Mouse (Mus musculus) urinary bladder, postnatal 14 days (tissue): ENCODE results near the gene Ubxn10.

ENCODE experiments used
- DNase-seq: peaks from one replicate; pipeline ENCODE4 v3.0.0; 2021; ENCODE audit warnings: low spot score

Ubxn10 gene

DNA sequence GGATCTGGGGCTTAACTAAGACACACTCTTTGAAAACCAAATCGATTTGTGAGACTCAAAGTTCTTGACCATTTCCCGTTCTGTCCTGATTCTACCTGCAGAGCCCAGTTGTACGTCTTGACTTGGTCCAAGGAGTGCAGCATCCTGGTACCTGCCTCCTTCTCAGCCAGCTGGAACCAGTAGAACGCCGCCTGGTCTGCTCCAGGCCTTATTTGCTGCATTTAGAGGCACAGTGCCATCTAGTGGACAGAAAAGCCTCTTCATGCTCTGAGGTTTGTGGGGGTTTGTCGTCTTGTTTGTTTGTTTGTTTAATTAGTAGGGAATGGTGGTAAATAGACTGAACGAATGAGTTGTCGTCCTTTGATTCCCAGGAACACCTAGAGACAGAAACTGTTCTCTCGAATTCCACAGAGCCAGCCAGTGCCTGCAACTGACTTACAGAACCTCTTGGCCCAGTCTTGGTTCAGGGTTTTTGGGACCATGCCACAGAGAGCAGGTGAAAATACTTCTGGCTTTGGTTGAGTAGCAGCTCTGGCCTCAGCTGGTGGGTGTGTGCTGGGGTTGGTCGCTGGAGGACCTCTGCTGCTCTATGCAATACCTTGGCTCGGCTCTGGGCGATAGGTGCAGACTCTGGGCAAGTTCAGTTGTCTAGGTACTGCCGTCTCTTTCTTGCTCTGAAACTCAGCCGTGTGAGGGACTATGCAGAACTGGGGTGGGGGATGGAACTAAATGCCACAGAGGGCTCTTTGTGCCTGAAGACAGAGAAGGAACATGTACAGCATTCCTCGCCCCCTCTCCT is 36.6 kb downstream of the Ubxn10 start:
- DNase-seq: peak; percentile 45

DNA sequence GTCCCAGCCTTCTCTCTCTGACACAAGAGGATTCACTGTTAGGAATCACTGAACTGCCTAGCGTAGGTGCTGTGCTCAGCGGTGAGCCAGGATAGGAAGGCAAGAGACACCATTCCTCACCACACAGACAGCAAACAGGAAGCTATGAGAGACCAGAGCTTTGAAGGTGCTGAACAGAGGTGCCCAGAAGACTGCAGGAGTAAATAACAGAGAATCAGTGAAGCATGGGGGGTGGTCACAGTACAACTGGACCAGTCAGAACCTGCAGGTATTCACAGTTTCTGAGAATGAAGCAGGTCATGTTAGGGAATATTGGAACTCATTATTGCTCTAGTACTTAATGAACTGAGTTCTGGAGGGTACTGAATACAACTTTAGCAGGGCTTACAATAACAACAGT is 38.7 kb downstream of the Ubxn10 start:
- no peak for DNase-seq

DNA sequence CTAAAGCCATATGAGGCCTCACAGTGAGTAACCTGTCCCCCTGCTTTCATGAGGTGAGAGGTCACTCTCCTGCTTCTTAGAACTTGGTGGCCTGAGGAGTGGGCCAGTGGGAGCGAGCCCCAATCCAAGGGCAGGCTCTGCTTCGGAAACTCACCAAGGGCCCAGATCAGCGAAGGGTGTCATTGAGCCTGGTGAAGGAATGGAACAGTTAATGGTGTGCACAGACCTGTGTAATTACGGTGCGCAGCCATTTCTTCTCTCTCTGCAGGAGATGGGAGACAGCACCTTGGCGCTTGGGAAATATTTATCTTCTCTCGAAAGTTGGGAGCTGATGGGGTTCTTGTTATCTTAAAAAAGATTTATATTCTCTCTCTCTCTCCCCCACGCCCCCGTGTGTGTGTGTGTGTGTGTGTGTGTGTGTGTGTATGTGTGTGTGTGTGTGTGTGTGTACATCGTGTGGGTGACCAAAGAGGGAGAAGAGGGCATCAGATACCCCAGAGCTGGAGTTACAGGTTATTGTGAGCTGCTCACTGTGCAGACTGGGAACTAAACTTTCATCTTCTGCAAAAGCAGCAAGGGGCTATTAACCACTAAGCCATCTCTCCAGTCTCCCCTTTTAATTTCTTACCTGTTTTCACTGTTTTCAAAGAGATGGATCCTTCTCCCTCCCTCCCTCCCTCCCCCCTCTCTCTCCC is 39.7 kb downstream of the Ubxn10 start:
- no peak for DNase-seq

DNA sequence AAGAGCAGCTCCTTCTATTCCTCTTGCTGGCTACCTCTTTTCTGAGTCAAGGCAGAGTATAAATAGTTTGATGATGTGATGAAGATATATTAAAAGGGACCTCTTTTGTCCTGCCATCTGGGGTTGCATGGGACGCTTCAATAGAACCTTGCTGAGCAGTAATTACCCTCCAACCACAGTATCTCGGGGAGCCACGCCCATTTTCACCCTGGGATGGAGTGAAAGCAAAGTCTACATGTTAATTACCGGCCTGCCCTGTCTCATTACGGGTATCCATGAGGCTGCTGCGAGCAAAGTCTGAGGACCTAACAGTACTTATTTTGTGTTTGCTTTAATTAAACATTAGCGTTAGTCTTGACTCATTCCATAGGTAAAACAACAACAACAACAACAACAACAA is 40.2 kb downstream of the Ubxn10 start:
- no peak for DNase-seq

DNA sequence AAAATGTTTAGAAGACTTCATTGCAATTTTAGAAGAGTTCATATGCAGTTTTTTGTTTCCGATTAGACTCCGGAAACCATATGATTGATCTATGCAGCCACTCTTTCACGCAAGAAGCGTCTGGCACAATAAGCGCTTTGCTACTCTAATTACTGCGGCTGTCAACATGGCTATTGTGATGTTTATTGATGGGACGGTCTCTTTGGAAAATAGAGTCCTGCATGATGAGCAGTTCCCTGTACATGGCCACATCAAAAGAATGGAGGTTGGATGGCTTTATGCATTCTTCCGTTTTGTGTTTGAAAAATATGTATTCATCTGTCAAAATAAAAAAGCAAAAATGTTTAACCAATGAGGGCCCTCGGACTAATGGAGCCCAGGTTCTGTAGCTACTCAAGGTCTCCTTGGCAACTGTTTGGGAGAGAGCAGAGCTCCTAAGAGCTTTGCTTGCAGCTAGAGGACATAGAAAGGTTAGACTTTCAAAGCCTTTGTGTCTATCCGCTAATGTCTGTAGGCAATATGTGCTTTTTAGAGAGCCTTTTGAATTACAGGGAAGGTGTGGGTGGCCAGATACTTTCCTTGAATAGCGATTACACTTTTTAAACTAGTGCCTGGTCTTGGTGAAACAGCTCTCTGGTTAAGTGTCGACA is 43.8 kb downstream of the Ubxn10 start:
- no peak for DNase-seq

DNA sequence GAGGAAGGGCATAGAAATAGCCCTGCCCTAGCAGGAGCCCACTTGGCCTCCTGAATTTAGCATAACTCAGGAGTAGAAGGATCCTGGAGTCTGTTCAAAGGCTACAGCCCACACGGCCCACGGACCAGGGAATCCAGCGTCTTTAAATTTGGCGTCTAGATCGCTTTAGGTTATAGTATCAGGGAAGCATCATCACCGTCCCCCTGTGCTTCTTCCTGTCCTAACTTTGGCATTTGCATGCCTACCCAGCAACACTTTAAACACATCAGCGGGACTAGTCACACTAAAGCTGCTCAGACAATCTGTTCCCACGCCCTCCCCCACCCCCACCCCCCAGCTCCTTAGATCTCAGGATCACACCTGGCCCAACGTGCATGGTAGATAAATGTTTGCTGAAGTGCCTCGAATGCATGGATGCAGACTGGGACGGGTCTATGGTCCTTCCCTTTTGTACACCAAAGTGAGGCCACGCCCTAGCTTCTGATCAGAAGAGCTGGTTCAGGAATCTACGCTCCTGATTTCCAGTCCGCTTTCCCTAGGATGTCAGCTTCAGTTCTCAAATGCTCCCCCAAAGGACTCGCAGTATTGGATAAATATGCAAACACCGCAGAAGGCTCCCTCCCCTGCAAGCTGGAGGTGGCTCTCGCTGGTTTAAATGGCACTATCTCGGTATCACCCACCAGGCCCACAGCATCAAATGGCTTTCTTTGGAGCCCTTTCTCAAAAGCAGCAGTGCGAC is 45.4 kb downstream of the Ubxn10 start:
- DNase-seq: no peak

DNA sequence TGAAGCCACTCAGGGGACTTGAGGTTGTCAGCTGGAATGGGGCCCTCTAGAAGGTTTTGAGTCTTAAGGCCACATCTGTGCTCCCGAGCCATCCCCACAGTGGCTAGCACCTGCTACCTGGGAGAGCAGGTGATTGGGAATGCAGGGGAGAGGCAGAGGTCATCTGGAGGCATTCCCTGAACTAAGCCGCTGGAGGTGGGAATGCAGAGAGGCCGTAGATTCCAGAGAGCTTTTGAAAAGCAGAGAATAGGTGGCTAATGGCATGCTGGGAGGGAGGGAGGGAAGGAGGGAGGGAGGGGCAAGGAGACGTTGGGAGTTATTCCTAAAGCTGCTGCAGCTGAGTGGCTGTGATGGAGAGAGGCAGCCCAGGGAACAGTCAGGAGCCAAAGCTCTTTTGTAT is 46.4 kb downstream of the Ubxn10 start:
- no peak for DNase-seq

DNA sequence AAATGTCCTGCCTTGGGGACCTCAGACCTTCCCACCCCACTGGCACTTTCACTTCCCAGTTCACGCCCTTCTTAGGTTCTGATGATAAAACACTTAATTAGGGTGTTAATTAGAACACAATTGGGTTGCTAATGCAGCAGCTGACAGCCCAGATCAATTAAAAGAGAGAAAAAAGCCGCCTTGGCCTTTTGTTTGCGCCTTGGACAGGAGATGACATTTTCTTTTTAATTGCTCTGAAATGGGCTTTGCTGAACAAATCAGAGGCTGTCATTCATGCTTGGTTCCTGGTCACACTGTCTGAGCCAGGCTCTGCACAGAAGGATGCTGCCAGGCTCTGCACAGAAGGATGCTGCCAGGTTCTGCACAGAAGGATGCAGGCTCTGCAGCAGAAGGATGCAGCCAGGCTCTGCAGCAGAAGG is 47.9 kb downstream of the Ubxn10 start:
- no peak for DNase-seq

DNA sequence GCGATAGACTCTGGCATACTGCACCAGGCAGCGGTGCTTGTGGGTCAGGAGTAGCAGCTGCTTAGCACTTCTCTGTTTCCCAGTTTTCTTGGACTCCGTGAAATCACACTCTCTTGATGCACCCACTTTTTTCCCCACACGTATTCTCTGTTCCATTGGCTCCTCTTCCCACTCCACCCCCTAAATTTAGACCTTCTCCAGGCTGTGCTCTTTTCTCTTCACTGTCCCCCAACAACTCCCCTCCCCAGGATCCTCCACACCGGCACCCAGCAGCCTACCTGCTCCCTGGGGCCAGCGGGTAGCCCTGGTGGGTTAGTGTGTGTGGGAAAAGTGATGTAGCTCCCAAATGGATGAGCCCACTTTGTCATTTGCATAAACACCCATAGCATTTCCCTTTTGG is 51.2 kb downstream of the Ubxn10 start:
- DNase-seq: no peak

DNA sequence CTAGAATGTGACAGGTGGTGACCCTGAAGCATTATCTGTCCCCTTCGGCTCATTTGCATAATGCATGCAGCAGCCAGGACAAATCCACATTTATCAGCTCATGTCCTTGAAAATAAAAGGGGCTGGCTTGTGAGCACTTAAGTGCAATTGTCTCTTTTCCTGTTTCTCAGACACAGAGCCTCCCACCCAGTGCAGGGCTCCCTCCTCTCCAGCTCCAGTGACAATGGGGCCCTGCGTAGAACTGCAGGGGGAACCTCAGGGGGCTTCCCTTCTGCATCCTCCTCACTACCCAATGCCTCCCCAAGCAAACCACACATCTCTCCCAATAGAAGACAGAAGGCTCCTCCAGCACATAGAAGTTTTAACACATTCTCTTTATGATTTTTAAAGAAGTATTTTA is 54.2 kb downstream of the Ubxn10 start:
- no peak for DNase-seq

DNA sequence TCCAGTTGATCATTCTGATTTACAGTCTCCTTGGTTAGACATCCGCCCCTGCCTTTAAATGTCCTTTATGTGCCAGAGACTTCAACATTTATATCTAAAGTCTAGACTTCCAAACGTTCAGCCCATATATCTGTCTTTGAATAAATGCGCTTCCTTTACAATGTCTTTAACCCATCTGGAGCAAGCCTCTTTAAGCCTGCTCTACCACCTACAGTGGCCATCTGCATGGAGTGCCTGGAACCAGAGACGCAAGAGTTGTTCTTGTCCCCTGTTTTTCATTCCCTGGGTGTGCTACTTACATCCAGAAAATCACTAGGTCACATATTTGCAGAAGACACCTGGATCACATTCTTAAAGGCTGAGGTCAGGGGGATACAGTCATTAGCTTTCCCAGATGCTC is 56.8 kb downstream of the Ubxn10 start:
- DNase-seq: no peak

DNA sequence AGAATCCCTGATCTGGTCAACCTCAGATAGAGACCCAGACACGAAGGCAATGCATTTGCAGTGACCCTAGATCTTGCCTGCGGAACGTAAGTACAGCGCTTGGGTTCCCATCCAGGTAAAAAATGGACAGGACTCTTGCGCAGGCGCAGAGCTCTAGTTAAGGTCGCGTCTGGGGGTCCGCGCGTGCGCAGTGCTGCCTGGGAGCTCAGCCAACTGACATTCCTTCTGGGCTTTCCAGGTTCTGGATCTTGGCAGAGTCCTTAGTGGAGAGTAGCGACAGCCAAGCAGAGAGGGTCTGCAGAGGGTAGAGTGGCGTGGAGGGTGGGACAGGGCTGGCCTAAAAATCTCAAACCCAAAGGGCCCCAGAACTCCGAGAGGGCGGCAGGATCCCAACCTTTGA is 59.4 kb downstream of the Ubxn10 start:
- DNase-seq: no peak

DNA sequence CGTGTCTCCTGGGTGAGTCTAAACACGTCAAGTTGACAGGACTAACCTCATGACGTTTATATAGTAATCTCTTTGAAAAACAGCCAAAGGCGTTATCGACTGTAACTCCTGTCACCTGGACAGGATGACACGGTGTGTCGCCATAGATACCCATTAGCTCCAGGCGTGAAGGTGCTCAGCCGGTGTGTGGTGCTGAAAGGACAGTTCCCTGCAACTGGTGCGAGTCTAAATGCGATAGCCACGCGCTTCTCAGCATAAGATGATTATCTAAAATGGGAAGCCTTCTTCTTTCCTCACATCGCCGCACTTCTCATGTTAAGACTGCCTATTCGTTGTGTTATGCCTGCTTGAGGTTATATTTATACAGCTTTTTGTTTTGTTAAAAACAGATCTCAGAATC is 60.5 kb downstream of the Ubxn10 start:
- DNase-seq: peak; percentile 20

DNA sequence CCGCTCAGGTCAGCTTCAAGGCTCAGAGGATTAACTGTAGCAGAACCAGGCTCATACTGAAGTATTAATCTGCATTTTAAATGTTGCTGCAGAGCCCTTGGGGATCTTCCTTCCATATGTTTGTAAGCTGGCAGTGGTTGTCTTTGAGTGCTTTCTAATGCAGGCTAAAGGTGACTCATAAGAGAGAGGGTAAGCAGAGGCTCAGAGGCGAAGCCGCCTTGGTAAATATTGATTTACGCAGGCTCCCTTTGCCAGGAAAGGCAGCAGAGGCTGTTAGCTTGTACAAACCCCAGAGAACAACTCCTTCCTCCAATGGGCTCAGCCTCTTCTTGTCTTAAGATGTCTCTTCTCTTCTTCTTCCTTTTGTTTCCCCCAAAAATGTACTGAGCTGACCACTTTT is 64.8 kb downstream of the Ubxn10 start:
- no peak for DNase-seq

DNA sequence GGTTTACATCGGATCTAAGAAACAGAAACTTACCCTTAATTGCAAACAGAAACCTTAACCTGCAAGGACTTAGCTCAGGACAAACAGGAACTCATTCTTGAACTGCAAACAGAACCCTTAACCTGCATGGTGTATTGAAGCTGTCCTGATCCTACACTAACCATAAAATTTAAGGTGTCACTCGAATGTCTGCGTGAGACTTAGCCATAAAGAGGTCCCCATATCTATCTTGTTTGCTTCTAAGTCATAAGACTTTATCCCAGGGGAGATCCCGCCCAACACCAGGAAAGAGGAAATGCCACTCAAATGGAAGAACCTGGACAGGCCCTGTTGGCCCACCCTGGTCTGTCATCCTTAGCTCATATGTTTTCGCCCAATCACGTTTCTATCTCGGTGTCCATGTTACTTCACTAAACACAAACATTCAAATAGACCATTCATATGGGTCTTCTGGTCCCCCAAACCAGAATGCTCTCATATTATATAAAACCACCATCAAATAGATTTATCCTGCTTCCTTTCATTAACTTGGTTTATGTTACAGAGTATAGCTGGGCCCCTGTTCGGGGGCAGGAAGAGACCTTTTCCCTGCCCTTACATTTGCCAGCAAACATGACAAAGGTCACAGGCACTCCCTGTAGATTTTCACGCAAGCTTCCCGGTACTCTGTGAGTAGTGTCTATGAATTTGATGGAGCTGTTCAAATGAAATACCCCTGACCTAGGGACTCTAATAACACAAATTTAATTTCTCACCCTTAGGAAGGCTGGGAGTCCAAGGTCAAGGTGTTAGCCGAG is 66.7 kb downstream of the Ubxn10 start:
- no peak for DNase-seq

DNA sequence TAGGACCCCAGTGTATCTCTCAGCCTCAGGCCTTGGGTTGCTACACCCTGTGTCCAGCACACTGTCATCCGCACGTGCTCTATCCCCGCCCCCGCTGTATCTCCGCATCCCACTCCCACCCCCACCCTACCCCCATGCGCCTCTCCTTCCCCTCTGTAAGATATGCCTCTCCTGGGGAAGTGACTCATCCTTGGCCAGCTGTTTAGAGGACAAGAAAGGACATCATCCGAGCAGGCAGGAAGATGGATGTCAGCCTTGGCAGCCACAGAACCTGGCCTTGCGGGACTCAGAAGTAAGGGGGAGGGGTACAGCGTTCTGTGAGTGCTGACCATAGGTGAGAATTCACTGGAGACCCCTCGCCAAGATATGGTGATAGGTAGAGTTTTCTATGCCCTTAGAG is 70.4 kb downstream of the Ubxn10 start:
- no peak for DNase-seq

DNA sequence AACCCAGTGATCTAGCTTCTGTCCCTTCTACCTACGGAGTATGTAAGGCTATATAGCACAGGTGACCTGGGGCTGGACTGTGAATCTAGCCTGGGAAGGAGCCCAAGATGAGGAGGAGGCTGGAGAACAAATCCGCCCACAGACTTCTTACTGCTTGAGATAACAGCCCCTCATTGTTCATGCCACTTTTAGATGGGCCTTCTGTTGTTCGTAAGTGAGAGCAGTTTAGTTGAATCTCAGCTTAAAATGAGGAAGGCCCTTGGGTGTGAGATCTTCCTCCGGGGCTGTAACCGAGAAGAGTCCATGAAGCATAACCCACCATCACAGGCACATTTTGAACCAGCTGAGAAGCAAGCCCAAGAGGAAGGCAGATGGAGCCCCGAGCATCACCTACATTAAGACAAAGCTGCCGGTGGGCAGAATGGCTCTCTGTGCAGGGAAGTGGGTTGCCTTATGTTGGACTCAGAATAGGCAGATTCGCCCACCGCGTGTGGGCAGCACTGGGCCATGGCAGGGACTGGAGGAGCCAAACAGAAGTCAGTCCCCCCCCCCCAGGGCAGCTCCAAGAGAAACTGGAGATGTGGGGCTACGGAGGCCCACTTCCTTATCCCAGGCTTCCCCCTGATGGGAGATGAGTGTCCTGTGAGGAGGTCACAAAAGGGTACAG is 76.9 kb downstream of the Ubxn10 start:
- DNase-seq: no peak
